Mouse (Mus musculus) intestine, embryonic 14.5 days (tissue): ENCODE measurements around the gene Hells. TPM values are rescaled to one million over a fixed set of nuclear protein-coding genes. Genes with fewer than 3 reads are reported as not detected.
A peak's percentile ranks its signal among the peaks of the same experiment; 100 is the strongest.

Experiments used
- ATAC-seq: fragments of 200-750 bp; cut with Nextera tagmentation; replicated peaks from 2 replicates; pipeline ENCODE4 v1.8.0; 2017; ENCODE audit warnings: low read depth, moderate number of reproducible peaks, moderate TSS enrichment, moderate library complexity; ENCODE audit not compliant: low FRiP score, low TSS enrichment
- DNase-seq: peaks from one replicate; pipeline ENCODE4 v3.0.0-alpha.2; 2018; ENCODE audit warnings: low spot score
- H3K27ac ChIP-seq: fragments of 300-500 bp; sonication (generic); 2 replicates; pipeline ENCODE4 v1.5.1; 2014; ENCODE audit warnings: low read depth, mild to moderate bottlenecking, control low read depth
- H3K27me3 ChIP-seq: fragments of 300-500 bp; sonication (generic); replicated peaks from 2 replicates; pipeline ENCODE4 v1.6.1; 2014; ENCODE audit warnings: low read length, control low read depth; ENCODE audit not compliant: control insufficient read depth, insufficient read depth
- H3K36me3 ChIP-seq: fragments of 300-500 bp; sonication (generic); 2 replicates; pipeline ENCODE4 v1.6.1; 2014; ENCODE audit warnings: low read length, control low read depth; ENCODE audit not compliant: control insufficient read depth, insufficient read depth
- H3K4me1 ChIP-seq: fragments of 300-500 bp; sonication (generic); replicated peaks from 2 replicates; pipeline ENCODE4 v1.6.1; 2014; ENCODE audit warnings: low read length, control low read depth, mixed read lengths; ENCODE audit not compliant: control insufficient read depth, insufficient read depth
- H3K4me2 ChIP-seq: fragments of 300-500 bp; sonication (generic); 2 replicates; pipeline ENCODE4 v1.6.1; 2014; ENCODE audit warnings: low read length
- H3K4me3 ChIP-seq: fragments of 300-500 bp; sonication (generic); 2 replicates; pipeline ENCODE4 v1.5.1; 2014; ENCODE audit warnings: low read depth, low read length, control low read depth, mixed read lengths
- H3K9ac ChIP-seq: fragments of 300-500 bp; sonication (generic); 2 replicates; pipeline ENCODE4 v1.6.1; 2014; ENCODE audit warnings: mild to moderate bottlenecking, low read length
- H3K9me3 ChIP-seq: fragments of 300-500 bp; sonication (generic); 2 replicates; pipeline ENCODE4 v1.6.1; 2016; ENCODE audit warnings: low read length, control low read depth; ENCODE audit not compliant: control insufficient read depth
- WGBS: fragments of 180-500 bp; shearing (Covaris S2); extraction: QIAGEN DNeasy Blood & Tissue Kit; methylation state at CpG from one replicate; pipeline ENCODE4 v1.1.7; 2014; 5-methylcytosine and 5-hydroxymethylcytosine counted together
- polyA plus RNA-seq: library from polyadenylated mRNA; unstranded; fragments of >200 nt; fragmentation: Nextera tagmentation; extraction: Ambion mirVana; gene quantifications from 2 replicates; pipeline ENCODE4 v1.2.1, GENCODE M21; 2014

The Hells gene
- polyA plus RNA-seq: 56.6 and 63.0 TPM in 2 replicates

DNA sequence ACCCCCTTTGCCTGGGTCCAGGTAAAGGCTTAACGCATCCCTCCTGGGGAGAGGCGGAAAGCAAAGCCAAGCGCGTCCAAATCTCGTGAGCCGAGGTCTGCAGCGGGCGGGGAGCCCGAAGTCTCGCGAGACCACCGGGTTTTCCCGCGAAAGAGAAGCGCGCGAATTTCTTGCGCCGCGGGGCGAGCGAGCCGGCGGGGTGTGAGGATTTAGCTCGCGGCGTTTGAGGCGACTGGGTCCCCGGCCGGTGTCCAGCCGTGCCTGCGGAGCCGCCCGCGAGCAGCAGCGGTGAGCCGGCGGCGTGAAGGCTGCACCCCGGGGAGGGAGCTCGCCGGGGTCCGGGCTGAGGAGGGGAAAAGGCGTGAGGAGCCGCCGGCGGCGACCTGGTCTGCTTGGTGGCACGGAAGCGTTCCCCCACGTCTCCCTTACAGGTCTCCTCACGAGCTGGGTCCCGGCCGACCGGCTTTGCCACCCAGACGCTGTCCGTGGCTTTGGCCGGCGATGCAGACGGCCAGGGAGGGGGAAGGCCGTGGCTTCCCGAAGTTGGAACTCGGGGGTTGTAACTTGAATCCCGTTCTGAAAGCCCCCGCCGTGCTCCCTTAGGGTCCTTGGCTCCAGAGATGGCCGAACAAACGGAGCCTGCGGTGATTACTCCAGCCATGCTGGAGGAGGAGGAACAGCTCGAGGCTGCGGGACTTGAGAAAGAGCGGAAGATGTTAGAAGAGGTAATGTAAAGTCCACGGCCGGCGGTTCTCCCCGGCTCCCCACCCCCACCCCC is at the start of gene Hells:
Gene Hells, plus strand, starts transcription at position 128 of the 778 bp plus-strand sequence.
- ATAC-seq (peak; percentile 96), DNase-seq (peak; percentile 96)
- WGBS: under 1% methylated on average over 71 of the region's 76 CpGs
- Histone ChIP-seq H3K27ac (peak within 1 kb of the TSS; percentile 90), H3K9ac (peak within 1 kb of the TSS; percentile 96), H3K4me3 (peak within 1 kb of the TSS; percentile 88), H3K36me3 (peaks cover 34% of the 10 kb centered on the region), H3K27me3 (no peaks in the 10 kb centered on the region), H3K9me3 (no peaks in the 10 kb centered on the region), H3K4me1 (peaks cover 15% of the 10 kb centered on the region), H3K4me2 (peak within 1 kb of the TSS; percentile 95)

DNA sequence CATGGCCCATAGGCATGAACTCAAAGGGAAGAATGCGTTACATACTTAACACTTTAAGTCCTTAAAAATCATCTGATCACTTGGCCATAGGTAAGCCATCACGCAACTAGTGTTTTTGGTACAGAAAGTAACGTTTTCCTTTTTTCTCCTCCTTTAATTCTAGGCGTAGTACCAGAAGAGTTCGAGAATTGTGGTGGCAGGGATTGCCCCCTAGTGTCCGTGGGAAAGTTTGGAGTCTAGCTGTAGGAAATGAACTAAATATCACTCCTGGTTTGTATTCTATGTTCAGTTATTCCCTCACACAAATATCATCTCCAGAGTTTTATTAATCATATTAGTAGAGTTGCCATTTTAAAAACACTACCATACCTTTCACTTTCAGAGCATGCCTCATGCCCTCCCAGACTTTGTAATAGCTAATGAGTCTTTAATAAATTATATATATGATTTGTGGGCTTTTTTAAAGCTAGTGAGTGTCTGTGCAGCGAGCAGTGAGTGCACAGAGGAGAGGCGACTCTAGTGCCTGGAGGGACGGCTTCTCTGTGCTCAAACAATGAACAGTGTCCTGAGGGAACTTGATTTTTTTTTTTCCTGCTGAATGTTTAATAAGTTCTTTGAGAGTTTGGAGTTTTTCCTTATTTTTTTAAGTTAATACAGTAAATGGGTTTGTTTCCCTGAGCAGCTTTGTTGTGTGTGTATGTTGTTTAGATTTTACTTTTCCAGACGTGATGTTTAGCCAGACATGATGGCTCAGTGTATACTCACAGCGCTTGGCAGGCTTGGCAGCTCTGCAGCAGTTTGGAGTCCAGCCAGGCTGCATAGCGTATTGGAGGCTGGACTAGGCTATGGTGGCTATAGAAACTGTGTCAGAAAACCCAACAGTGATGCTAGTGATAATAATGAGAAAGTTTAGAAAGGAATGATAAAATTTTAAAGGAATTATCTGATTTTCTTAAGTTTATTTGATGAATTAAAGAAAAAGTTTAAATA is 29.3 kb upstream of the Hells start:
- H3K4me1 ChIP-seq: peaks cover 4% of the 10 kb centered on the region; the same call in 1 of the 2 replicates
- no peak overlapping the region for H3K27ac ChIP-seq
- H3K9ac ChIP-seq: no peak overlapping the region
- WGBS: 66% methylated on average over 12 of the region's 12 CpGs
- no peak overlapping the region for H3K4me2 ChIP-seq
- DNase-seq (no peak), ATAC-seq (no peak)
- no peaks in the 10 kb centered on the region for H3K36me3 ChIP-seq
- H3K9me3 ChIP-seq: no peaks in the 10 kb centered on the region
- H3K4me3 ChIP-seq: no peak overlapping the region
- no peaks in the 10 kb centered on the region for H3K27me3 ChIP-seq

DNA sequence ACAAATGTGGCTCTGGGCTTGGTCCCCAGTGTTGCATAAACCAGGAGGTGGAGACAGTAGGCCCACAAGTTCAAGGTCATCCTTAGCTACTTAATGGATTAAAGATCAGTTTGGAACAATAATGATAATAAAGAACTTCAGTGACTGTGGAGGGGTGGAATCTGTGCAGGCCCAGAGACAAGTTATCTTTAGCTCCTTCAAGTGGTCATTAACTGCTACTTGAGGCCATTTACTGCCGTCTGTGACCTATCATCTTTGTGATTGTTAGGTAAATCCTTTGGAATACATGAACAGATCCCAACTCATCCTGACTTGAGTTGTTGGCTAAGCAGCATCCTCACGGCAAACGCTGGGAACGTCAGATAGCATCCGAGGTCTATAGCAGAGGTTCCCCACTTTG is 28.2 kb upstream of the Hells start:
- peaks cover 4% of the 10 kb centered on the region; the same call in 1 of the 2 replicates for H3K4me1 ChIP-seq
- H3K27ac ChIP-seq: no peak overlapping the region
- H3K4me2 ChIP-seq: no peak overlapping the region
- H3K9me3 ChIP-seq: no peaks in the 10 kb centered on the region
- no peaks in the 10 kb centered on the region for H3K27me3 ChIP-seq
- H3K36me3 ChIP-seq: no peaks in the 10 kb centered on the region
- 87% methylated on average over 5 of the region's 5 CpGs for WGBS
- no peak overlapping the region for H3K9ac ChIP-seq
- no peak overlapping the region for H3K4me3 ChIP-seq
- DNase-seq: no peak
- ATAC-seq: no peak

DNA sequence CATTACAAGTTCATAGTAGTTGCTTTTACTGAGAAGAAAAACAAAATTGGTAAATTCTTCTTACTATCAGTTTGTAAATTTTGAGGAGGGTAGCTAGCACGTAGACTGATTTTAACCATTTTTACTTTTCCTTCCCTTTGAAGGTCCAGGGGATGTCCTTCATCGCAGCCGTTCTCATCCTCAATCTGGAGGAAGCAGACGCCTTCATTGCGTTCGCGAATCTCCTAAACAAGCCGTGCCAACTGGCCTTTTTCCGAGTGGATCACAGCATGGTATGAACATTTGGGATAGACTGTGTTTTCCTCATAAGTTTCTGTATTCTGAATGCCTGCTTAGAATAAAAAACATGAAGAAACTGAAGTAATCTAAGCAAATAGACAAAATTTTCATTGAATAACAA is 16.9 kb upstream of the Hells start:
- ATAC-seq (no peak), DNase-seq (no peak)
- Histone ChIP-seq H3K9ac (no peak overlapping the region), H3K27ac (no peak overlapping the region), H3K4me1 (no peaks in the 10 kb centered on the region), H3K27me3 (no peaks in the 10 kb centered on the region), H3K36me3 (peaks cover 30% of the 10 kb centered on the region; the same call in 1 of the 2 replicates), H3K4me3 (no peak overlapping the region), H3K9me3 (no peaks in the 10 kb centered on the region), H3K4me2 (no peak overlapping the region)
- 94% methylated on average over 9 of the region's 9 CpGs for WGBS

DNA sequence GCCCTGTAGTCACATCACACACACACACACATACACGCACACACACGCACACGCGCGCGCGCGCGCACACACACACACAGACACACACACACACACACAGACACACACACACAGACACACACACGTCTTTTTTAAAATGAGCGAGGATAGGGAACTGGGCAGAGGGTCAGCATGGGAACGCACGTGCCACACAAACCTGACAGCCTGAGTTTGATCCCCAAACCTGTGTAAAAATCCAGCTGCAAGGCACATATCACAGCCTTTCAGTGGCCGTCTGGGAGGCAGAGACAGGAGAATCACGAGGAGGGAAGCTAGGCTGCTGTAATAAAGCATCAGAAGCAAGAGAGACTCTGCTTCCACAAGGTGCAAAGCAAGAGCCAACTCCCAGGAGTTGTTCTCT is 15.8 kb upstream of the Hells start:
- H3K4me1 ChIP-seq: no peaks in the 10 kb centered on the region
- H3K27ac ChIP-seq: no peak overlapping the region
- H3K9me3 ChIP-seq: no peaks in the 10 kb centered on the region
- 92% methylated on average over 15 of the region's 15 CpGs for WGBS
- H3K9ac ChIP-seq: no peak overlapping the region
- H3K36me3 ChIP-seq: peaks cover 30% of the 10 kb centered on the region; the same call in 1 of the 2 replicates
- ATAC-seq (no peak), DNase-seq (no peak)
- no peaks in the 10 kb centered on the region for H3K27me3 ChIP-seq
- no peak overlapping the region for H3K4me3 ChIP-seq
- no peak overlapping the region for H3K4me2 ChIP-seq

DNA sequence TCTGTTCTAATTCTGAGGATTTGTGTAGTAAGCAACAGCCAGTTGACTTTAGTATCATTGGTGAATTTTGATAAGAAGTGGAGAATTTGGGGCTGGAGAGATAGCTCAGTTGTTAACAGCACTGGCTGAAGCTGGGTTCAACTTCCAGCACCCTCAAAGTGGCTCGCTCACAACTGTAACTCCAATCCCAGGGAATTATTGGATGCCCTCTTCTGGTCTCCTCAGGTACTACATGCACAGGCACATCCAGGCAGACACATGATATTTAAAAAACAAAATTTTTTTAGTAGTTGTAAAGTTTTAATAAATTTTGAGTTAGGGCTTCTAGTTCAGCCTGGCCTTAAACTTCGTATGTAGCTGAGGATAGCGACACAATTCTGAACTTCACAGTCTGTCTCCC is 15.0 kb upstream of the Hells start:
- no peak overlapping the region for H3K4me2 ChIP-seq
- H3K9me3 ChIP-seq: no peaks in the 10 kb centered on the region
- no peak overlapping the region for H3K27ac ChIP-seq
- no peaks in the 10 kb centered on the region for H3K27me3 ChIP-seq
- peaks cover 30% of the 10 kb centered on the region; the same call in 1 of the 2 replicates for H3K36me3 ChIP-seq
- ATAC-seq: no peak
- no peak overlapping the region for H3K9ac ChIP-seq
- peak; percentile 56 for DNase-seq
- H3K4me1 ChIP-seq: no peaks in the 10 kb centered on the region
- H3K4me3 ChIP-seq: no peak overlapping the region
- 49% methylated on average over 3 of the region's 3 CpGs for WGBS

DNA sequence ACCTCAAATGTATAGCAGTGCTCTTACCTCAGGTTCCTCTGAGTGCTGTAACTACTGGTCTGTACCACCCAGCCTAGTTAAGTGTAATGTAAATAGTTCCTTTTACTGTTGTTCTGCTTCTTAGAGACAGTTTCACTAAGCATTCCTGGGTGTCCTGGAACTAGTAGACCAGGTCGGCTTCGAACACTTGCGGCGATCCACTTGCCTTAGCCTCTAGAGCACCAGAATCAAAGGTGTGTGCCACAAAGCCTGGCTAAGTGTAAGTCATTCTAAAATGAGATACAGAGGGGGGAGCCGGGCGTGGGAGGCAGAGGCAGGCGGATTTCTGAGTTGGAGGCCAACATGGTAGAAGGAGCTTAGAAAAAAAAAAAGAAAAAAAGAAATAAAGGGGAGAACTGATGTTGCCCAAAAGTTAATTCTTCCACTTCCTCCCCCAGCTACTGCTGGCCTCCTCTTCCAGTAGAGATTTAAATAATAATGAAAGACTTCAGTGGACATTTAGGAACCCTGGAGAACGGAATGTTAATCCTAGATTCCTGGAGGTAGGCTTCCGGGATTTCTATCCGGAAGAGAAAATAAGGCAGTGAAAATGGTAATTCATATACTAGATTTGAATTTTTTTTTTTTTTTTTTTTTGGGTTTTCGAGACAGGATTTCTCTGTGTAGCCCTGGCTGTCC is 2.1 kb upstream of the Hells start:
- H3K27ac ChIP-seq: no peak overlapping the region
- H3K9ac ChIP-seq: no peak overlapping the region
- H3K9me3 ChIP-seq: no peaks in the 10 kb centered on the region
- ATAC-seq: no peak
- no peak overlapping the region for H3K4me2 ChIP-seq
- no peaks in the 10 kb centered on the region for H3K27me3 ChIP-seq
- 96% methylated on average over 11 of the region's 11 CpGs for WGBS
- H3K4me3 ChIP-seq: no peak overlapping the region
- DNase-seq: no peak
- peaks cover 10% of the 10 kb centered on the region for H3K36me3 ChIP-seq
- H3K4me1 ChIP-seq: peaks cover 15% of the 10 kb centered on the region
